Mouse (Mus musculus): ENCODE results near the gene Apoh. TPM values are rescaled to one million over a fixed set of nuclear protein-coding genes. Genes with fewer than 3 reads are reported as not detected.

The Apoh gene
- total and polyA plus RNA-seq, 3 experiments, result not detected

DNA sequence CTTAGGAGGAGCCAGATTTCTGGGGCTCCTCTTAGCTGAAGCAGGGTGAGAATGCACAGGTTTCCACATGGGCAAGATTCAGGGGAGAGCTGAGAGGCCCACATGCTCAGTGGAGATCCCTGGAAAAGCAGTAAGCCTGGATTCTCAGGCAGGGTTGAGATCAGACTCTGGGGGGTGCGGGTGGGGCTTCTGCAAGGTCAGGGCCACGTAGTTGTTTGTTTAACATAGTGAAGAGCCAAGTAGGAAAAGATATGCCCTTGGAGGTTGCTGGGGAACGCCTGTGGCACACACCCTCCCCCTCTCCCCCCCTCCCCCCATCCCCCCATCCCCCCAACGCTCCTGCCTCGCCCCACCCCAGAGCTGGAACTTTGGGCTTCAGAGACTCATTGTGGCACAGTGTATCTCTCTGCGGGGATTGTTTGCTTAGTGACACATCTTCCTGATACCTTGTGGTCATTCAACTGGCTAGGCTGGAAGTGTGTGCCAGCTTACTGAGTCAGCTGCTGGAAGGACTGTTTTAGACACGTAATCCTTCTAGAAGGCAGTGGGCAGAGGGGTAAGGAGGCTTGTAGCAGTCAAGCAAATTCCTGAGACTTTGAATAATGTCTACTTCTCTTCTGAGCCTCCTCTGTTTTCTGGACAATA lies 21.9 kb downstream of the Apoh start:
- Histone ChIP-seq H3K36me3 (ENCODE audit: control insufficient read depth in 1 of 2, insufficient read depth in 2 of 2, low read length in 2 of 2) (no peaks in the 10 kb centered on the region), H3K27me3 (ENCODE audit: control insufficient read depth in 1 of 2, insufficient read depth in 2 of 2, low read length in 2 of 2) (peaks cover 0 to 2% of the 10 kb centered on the region in 2 experiments; a peak in 1 of 4 replicates), H3K4me1 (ENCODE audit: control insufficient read depth in 1 of 2, insufficient read depth in 2 of 2, low read length in 2 of 2) (peaks cover 0 to 5% of the 10 kb centered on the region in 2 experiments; a peak in 1 of 4 replicates), H3K27ac (ENCODE audit: control insufficient read depth, low read depth, low read length) (no peak overlapping the region), H3K9ac (ENCODE audit: control insufficient read depth, low read depth, low read length, poor library complexity, severe bottlenecking) (no peak overlapping the region), H3K79me2 (ENCODE audit: control insufficient read depth, insufficient read depth, low read length, poor library complexity) (no peaks in the 10 kb centered on the region), H3K9me3 (replicated peaks; ENCODE audit: insufficient read depth, low read length) (no peaks in the 10 kb centered on the region), H3K4me3 (ENCODE audit: control insufficient read depth in 1 of 2, insufficient read depth in 1 of 2, low read depth in 2 of 2, low read length in 2 of 2) (no peak overlapping the region)
- TF ChIP-seq MAFK (IDR thresholded peaks at IDR 0.05; ENCODE audit: borderline replicate concordance, low read depth, low read length) (no peak), MEF2A (IDR thresholded peaks at IDR 0.05; ENCODE audit: extremely low read depth, insufficient replicate concordance, low read depth, low read length, poor library complexity, severe bottlenecking) (no peak), MAZ (IDR thresholded peaks at IDR 0.05; ENCODE audit: low read depth, low read length) (no peak), USF2 (IDR thresholded peaks at IDR 0.05; ENCODE audit: borderline replicate concordance in 1 of 2, insufficient read depth in 1 of 2, low read depth in 1 of 2, low read length in 2 of 2) (no peak), POLR2A (IDR thresholded peaks at IDR 0.05; ENCODE audit: control insufficient read depth in 1 of 2, insufficient read depth in 1 of 2, low read depth in 1 of 2, low read length in 2 of 2, poor library complexity in 1 of 2) (no peak), CHD2 (IDR thresholded peaks at IDR 0.05; ENCODE audit: low read length) (no peak), TBP (IDR thresholded peaks at IDR 0.05; ENCODE audit: low read depth, low read length) (no peak), MAX (IDR thresholded peaks at IDR 0.05; ENCODE audit: low read length) (no peak), ETS1 (IDR thresholded peaks at IDR 0.05; ENCODE audit: low read depth, low read length) (no peak), ELF1 (IDR thresholded peaks at IDR 0.05; ENCODE audit: low read depth, low read length) (no peak), ZMIZ1 (IDR thresholded peaks at IDR 0.05; ENCODE audit: low read depth, low read length) (no peak), GATA1 (IDR thresholded peaks at IDR 0.05; ENCODE audit: low read depth, low read length) (no peak), UBTF (IDR thresholded peaks at IDR 0.05; ENCODE audit: borderline replicate concordance, insufficient read depth, low read depth, low read length) (no peak)
- DNase-seq (ENCODE audit: low read depth, low spot score), result no peak

DNA sequence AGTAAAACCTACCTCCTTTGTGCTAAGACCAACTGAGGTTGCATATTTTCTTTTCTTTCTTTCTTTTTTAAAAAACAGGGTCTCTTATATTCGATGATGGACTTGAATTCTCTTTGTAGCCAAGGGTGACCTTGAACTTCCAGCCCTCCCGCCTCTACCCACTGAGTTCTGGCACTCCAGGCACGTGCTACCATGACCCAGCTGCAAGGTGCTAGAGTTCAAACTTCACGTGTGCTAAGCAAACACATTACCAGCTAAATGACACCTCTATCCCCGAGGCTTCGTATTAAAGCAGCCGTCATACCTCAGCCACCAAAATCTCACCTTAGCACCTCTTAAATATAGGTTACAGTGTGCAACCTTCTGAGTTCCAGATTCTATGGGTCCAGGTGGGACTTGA lies 22.4 kb downstream of the Apoh start:
- Histone ChIP-seq H3K4me3 (ENCODE audit: control insufficient read depth in 1 of 2, insufficient read depth in 1 of 2, low read depth in 2 of 2, low read length in 2 of 2) (no peak overlapping the region), H3K4me1 (ENCODE audit: control insufficient read depth in 1 of 2, insufficient read depth in 2 of 2, low read length in 2 of 2) (peaks cover 0 to 3% of the 10 kb centered on the region in 2 experiments; a peak in 1 of 4 replicates), H3K79me2 (ENCODE audit: control insufficient read depth, insufficient read depth, low read length, poor library complexity) (no peaks in the 10 kb centered on the region), H3K27ac (ENCODE audit: control insufficient read depth, low read depth, low read length) (no peak overlapping the region), H3K36me3 (ENCODE audit: control insufficient read depth in 1 of 2, insufficient read depth in 2 of 2, low read length in 2 of 2) (no peaks in the 10 kb centered on the region), H3K9ac (ENCODE audit: control insufficient read depth, low read depth, low read length, poor library complexity, severe bottlenecking) (no peak overlapping the region), H3K27me3 (ENCODE audit: control insufficient read depth in 1 of 2, insufficient read depth in 2 of 2, low read length in 2 of 2) (peaks cover 0 to 2% of the 10 kb centered on the region in 2 experiments; a peak in 1 of 4 replicates), H3K9me3 (replicated peaks; ENCODE audit: insufficient read depth, low read length) (no peaks in the 10 kb centered on the region)
- no peak for DNase-seq (ENCODE audit: low read depth, low spot score)
- TF ChIP-seq JUND (IDR thresholded peaks at IDR 0.05; ENCODE audit: low read depth, low read length), result no peak
- no peak for TF ChIP-seq MXI1 (IDR thresholded peaks at IDR 0.05; ENCODE audit: low read depth, low read length)
- no peak for TF ChIP-seq POLR2AphosphoS5 (IDR thresholded peaks at IDR 0.05; ENCODE audit: borderline replicate concordance, low read depth, low read length)
- no peak for TF ChIP-seq UBTF (IDR thresholded peaks at IDR 0.05; ENCODE audit: borderline replicate concordance, insufficient read depth, low read depth, low read length)

All from MEL (cell line).